Mouse (Mus musculus) layer of hippocampus, postnatal 36 days (tissue): ENCODE data around the gene Rasa3. TPM values are rescaled to one million over a fixed set of nuclear protein-coding genes. Genes with fewer than 3 reads are reported as not detected.

Experiments
- DNase-seq, 2 experiments: peaks; one replicate each; pipeline ENCODE4 v3.0.0; 2022
- total RNA-seq, 2 experiments: library from RNA; stranded (reverse); gene quantifications; 2 replicates each; pipeline ENCODE4 v1.2.3; 2021

Gene Rasa3
- 10 to 100 TPM; 62.4 to 69.7 TPM for total RNA-seq

DNA sequence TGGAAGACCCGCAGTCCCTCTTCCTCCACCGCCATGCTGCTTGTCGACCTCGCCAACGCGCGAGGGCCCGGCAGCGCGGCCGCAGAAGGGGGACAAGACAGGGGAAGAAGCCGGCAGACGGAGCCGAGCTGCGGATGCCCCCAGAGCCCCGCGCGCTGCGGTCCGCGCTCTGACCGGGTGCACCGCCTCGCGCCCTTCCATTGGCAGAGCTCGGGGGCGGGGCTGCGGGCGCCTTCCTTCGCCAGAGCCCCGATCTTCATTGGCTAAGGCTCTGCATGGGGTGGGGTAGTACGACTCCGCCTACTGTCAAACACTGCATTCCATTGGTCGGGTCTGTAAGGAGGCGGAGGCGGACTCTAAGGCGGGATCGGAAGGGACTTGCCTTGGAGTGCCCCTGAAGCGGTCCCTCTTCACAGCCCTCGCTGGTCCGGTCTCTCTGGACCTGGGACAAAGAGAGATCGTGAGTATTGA is at the start of gene Rasa3:
TSS of gene Rasa3 (minus strand) at position 191 of the 471 bp plus-strand sequence.
- peak; percentile 93 to 95 for DNase-seq

DNA sequence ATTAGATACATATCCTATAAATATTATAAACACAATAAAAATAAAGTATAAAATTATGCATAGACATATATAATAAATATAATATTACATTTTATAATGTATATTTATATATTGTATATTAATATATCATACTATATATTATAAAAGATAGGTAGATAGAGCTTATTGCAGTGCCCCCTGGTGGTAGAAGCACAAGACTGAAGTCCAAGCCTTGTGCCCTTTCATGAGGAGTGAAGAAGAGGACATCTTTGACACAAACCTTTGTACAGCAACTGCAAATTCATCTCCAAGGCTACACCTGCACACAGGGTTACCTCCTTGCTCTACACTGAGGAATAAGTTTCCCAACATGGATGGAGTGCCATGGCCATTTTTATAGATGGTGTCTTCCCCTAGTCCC is 48.3 kb upstream of the Rasa3 start:
- no peak for DNase-seq

DNA sequence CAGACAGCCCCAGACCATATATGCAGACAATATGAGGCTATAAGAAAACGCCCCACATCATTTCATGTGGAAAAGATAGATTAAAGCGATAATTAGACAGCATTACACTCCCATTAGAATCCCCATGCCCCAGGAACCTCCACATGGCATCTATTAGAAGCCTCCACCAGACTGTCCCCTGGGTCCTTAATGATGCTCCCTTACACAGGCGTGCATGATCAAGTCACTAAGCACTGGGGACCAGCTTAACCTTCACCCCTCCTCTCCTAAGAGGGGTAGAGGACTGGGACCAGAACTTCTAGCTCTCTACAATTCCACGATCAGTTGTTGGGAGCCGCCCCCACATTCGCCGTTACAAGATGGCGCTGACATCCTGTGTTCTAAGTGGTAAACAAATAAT is 41.6 kb upstream of the Rasa3 start:
- no peak for DNase-seq

GRCm38 (mm10) chr8:13708514-13708913 is 31.1 kb upstream of the Rasa3 start:
- DNase-seq, result no peak

- no peak for DNase-seq
Measured at GRCm38 (mm10) chr8:13706918-13707317, 29.5 kb upstream of the Rasa3 start.

GRCm38 (mm10) chr8:13705668-13706067 is 28.3 kb upstream of the Rasa3 start, which contains the start of gene Cfap97d2:
Gene Cfap97d2, plus strand, starts transcription at chr8:13705889.
- peak; percentile 55 to 69 for DNase-seq

GRCm38 (mm10) chr8:13704301-13704700 is 26.9 kb upstream of the Rasa3 start:
- no peak for DNase-seq

GRCm38 (mm10) chr8:13703756-13704155 is 26.4 kb upstream of the Rasa3 start:
- DNase-seq, result no peak

DNA sequence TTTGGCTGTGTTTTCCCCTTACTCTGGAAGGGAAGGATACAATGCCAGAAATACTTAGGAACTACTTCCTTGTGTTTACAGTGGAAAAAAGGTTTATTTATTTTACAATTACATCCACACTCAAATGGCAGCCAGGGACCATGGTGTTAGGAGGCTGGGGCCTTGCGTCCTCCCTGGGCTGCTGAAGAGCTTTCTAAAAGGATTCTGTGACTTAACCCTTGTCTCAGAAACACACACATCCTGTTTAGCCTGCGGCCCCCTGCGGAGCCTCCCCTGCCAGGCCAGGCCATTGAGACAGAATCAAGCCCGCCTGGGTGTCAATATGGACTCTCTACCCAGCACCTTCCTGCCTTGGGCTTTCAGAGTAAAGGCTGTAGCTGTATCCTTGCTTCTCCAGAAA is 25.4 kb upstream of the Rasa3 start:
- DNase-seq, result no peak

- DNase-seq, result no peak
Measured at GRCm38 (mm10) chr8:13699323-13699949, 22.0 kb upstream of the Rasa3 start.

DNA sequence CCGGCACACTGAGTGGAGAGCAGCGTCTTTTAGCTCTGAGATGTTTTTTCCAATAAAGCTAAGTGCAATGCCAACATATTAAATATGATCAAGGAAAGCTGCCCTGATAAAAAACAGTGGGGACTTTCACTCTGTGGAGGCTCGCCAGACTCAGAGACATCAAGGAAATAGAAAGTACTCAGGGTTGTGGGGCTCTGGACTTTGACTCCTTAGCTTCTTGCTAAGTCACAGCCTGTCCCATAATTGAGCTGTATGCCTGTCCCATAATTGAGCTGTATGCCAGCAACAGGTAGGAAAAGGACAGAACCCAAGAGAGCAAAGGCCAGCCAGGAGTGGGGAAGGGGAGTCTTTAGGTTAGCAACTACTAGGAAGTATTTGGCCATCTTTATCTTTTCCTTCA is 20.9 kb upstream of the Rasa3 start:
- DNase-seq, result no peak

GRCm38 (mm10) chr8:13697681-13698080 is 20.3 kb upstream of the Rasa3 start:
- no peak for DNase-seq

DNA sequence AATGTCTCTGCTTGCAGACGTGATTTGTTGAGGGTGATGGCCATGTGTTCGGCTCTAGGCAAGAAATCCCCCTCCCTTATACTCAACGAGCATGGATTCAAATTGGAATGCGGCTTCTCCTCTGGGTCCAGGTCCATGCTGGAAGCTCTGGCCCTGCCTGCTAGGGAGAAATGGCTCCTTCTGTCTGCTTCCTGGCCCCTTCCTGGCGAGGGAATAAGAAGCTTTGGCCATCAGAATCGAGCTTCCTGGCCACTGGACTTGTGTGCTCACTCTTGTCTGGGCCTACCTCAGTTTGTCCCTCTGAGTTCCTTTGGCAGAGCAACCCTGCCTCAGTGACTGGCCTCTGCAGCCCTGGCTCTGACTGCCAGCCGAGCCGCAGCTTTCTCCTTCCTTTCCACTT is 19.8 kb upstream of the Rasa3 start:
- DNase-seq, result no peak

- no peak for DNase-seq
Measured at GRCm38 (mm10) chr8:13696157-13696556, 18.8 kb upstream of the Rasa3 start.

DNA sequence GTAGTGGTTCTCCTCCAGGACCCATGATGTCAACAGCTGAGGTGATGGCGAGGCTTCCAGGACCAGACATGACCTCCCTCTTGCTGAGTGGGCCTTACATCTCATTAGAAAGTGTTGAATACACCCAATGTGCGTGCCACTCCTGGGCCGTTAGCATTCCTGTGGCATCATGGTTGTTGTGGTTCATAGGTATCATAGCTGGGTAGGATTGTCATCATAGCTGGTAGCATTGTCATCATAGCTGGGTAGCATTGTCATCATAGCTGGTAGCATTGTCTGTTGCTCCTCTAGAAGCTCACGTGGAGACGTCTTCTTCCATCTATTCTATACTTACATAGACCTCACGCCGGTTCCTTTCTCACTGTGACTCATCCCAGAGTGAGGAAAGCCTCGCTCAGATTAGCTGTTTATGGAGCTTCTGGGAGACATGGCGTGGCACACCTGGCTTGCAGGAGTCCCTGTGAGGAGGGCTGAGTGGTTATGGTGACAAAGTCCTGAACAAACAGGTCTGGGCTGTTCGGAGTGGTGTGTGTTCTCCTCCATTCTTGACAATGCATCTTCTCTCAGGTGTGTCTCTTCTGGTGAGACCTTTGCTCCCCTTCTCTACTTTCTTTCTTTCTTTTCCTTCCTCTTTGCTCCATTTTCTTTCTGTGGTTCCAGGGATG is 17.9 kb upstream of the Rasa3 start:
- no peak for DNase-seq

DNA sequence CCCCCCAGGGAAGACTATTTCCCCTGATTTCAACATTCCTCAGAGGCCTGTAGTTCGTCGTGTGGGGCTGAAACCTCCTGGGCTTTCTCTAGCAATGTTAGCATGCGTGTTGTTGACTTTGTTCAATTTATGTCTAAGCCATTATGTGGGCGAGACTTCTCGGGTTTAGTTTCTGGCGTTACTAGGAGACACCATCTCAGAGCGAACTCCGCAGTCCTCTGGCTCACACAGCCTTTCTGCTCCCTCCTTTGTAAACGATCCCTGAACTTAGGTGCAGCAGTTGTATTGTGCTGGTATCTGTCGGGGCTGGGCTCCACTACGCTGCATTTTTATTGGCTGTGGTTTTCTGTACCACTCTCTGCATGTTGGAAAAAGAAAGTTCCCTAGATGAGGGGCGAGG is 17.3 kb upstream of the Rasa3 start:
- no peak for DNase-seq

GRCm38 (mm10) chr8:13692302-13693066 is 15.1 kb upstream of the Rasa3 start:
- DNase-seq, result no peak

- no peak for DNase-seq
Measured at GRCm38 (mm10) chr8:13689331-13689730, 11.9 kb upstream of the Rasa3 start.

- DNase-seq, result no peak
Measured at GRCm38 (mm10) chr8:13688461-13688860, 11.1 kb upstream of the Rasa3 start.

DNA sequence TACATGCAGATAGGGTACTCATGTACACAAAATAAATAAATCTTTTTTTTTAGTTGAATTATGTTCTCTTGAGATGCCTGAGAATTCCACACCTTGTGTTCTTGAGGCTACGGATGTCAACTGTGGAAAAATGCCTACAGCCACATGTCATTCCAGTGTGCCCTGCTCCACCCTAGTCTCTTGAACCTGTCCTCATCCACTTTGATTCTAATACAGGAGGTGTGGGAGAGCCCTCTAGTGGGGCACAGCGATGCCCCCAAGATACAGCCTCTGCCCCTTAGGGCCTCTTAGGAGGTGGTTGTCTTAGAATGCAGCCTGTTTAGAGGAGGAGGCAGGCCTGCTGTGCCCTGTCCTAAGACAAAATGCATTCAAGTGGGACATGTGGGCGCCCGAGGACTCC is 10.5 kb upstream of the Rasa3 start:
- no peak for DNase-seq

DNA sequence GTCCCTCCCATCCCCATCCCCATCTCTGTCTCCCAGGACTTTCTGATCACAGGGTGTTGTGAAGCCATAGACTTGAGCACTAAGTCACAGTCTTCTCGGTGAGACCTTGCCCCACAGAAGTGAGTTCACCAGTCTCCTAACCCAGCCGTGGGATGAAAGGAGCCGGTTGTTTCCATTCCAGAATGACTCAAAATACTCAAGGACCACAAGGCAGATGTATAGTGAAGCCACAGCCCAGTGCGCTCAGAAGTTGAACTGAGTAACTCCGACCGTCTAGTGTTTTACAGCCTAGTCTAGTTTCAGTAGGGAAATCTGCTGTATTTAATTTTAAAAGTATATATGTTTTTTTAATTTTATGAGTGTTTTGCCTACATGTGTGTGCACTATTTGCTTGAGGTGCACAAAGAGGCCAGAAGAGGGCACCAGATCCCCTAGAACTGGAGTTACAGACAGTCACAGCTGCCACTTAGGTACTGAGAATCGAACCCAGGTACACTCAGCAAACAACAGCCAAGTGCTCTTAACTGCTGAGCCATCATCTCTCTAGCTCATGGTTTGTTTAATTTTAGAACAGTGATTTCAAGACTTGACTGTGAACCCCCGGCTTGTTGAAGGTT is 9.8 kb upstream of the Rasa3 start:
- no peak for DNase-seq

GRCm38 (mm10) chr8:13686426-13686825 is 9.0 kb upstream of the Rasa3 start:
- DNase-seq, result no peak
